Mouse (Mus musculus) MEL (cell line): Measurements from ENCODE around the gene Snx15. TPM values are rescaled to one million over a fixed set of nuclear protein-coding genes. Genes with fewer than 3 reads are reported as not detected.

Source experiments
- DNase-seq: peaks from one replicate; pipeline ENCODE4 v3.0.0; 2011; ENCODE audit warnings: low read depth, low spot score
- H3K27ac ChIP-seq: 2 replicates; pipeline ENCODE4 v1.5.1; 2012; ENCODE audit warnings: low read depth, mild to moderate bottlenecking, control low read depth, low read length, moderate library complexity; ENCODE audit not compliant: control insufficient read depth
- H3K27me3 ChIP-seq, 2 experiments: fragments of 150-350 bp in 1 of 2; sonication (generic) in 1 of 2; 2 replicates each; pipeline ENCODE4 v1.6.1; 2012; ENCODE audit warnings: low read length in 2 of 2, mild to moderate bottlenecking in 2 of 2, improper control_type of control experiment in 1 of 2, moderate library complexity in 1 of 2; ENCODE audit not compliant: insufficient read depth in 2 of 2, control insufficient read depth in 1 of 2
- H3K36me3 ChIP-seq, 2 experiments: 2 replicates each; pipeline ENCODE4 v1.6.1; 2012 to 2014; ENCODE audit warnings: low read length in 2 of 2, improper control_type of control experiment in 1 of 2, inconsistent platforms in 1 of 2, mild to moderate bottlenecking in 1 of 2; ENCODE audit not compliant: insufficient read depth in 2 of 2, control insufficient read depth in 1 of 2
- H3K4me1 ChIP-seq, 2 experiments: fragments of 150-350 bp in 1 of 2; sonication (generic) in 1 of 2; 2 replicates each; pipeline ENCODE4 v1.6.1; 2012; ENCODE audit warnings: low read length in 2 of 2, improper control_type of control experiment in 1 of 2, mild to moderate bottlenecking in 1 of 2; ENCODE audit not compliant: insufficient read depth in 2 of 2, control insufficient read depth in 1 of 2
- H3K4me3 ChIP-seq, 2 experiments: fragments of 150-350 bp in 1 of 2; sonication (generic) in 1 of 2; 2 replicates each; pipeline ENCODE4 v1.5.1; 2012; ENCODE audit warnings: low read depth in 2 of 2, low read length in 2 of 2, mild to moderate bottlenecking in 2 of 2, moderate library complexity in 2 of 2, control low read depth in 1 of 2, improper control_type of control experiment in 1 of 2; ENCODE audit not compliant: control insufficient read depth in 1 of 2, insufficient read depth in 1 of 2
- H3K79me2 ChIP-seq: 2 replicates; pipeline ENCODE4 v1.6.1; 2012; ENCODE audit warnings: mild to moderate bottlenecking, low read length, moderate library complexity; ENCODE audit not compliant: control insufficient read depth, poor library complexity, insufficient read depth
- H3K9ac ChIP-seq: 2 replicates; pipeline ENCODE4 v1.6.1; 2012; ENCODE audit warnings: low read depth, mild to moderate bottlenecking, control low read depth, low read length, moderate library complexity; ENCODE audit not compliant: control insufficient read depth, poor library complexity, severe bottlenecking
- H3K9me3 ChIP-seq: fragments of 150-350 bp; sonication (generic); replicated peaks from 2 replicates; pipeline ENCODE4 v1.6.1; 2012; ENCODE audit warnings: mild to moderate bottlenecking, low read length, improper control_type of control experiment, moderate library complexity; ENCODE audit not compliant: insufficient read depth
- CHD1 ChIP-seq: IDR thresholded peaks from 2 replicates; pipeline ENCODE4 v1.6.1; 2012; ENCODE audit warnings: low read depth, mild to moderate bottlenecking, inconsistent platforms, low read length, improper control_type of control experiment
- CHD2 ChIP-seq: IDR thresholded peaks from 2 replicates; pipeline ENCODE4 v1.6.1; 2011; ENCODE audit warnings: low read length, improper control_type of control experiment
- CTCF ChIP-seq, 3 experiments: IDR thresholded peaks in 2 of 3; conservative IDR thresholded peaks in 1 of 3; 2 replicates each; pipeline ENCODE4 v1.5.1; 2011 to 2012; ENCODE audit warnings: low read length in 3 of 3, low read depth in 2 of 3, mild to moderate bottlenecking in 2 of 3, improper control_type of control experiment in 1 of 3, inconsistent platforms in 1 of 3, mixed read lengths in 1 of 3, moderate library complexity in 1 of 3; ENCODE audit not compliant: control insufficient read depth in 1 of 3, insufficient read depth in 1 of 3, poor library complexity in 1 of 3, severe bottlenecking in 1 of 3
- E2F4 ChIP-seq: IDR thresholded peaks from 2 replicates; pipeline ENCODE4 v1.6.1; 2011; ENCODE audit warnings: low read depth, low read length, improper control_type of control experiment, borderline replicate concordance
- ELF1 ChIP-seq: IDR thresholded peaks from 2 replicates; pipeline ENCODE4 v1.6.1; 2014; ENCODE audit warnings: low read depth, mild to moderate bottlenecking, inconsistent platforms, low read length, improper control_type of control experiment, moderate library complexity
- EP300 ChIP-seq, 2 experiments: IDR thresholded peaks; 2 replicates each; pipeline ENCODE4 v1.6.1; 2011; ENCODE audit warnings: improper control_type of control experiment in 2 of 2, low read length in 2 of 2, low read depth in 1 of 2, mild to moderate bottlenecking in 1 of 2
- ETS1 ChIP-seq: IDR thresholded peaks from 2 replicates; pipeline ENCODE4 v1.6.1; 2012; ENCODE audit warnings: low read depth, mild to moderate bottlenecking, inconsistent platforms, low read length, improper control_type of control experiment, moderate library complexity
- GABPA ChIP-seq: IDR thresholded peaks from 2 replicates; pipeline ENCODE4 v1.6.1; 2012; ENCODE audit warnings: low read depth, mild to moderate bottlenecking, inconsistent platforms, low read length, improper control_type of control experiment, moderate library complexity
- GATA1 ChIP-seq: IDR thresholded peaks from 2 replicates; pipeline ENCODE4 v1.6.1; 2011; ENCODE audit warnings: low read depth, low read length, improper control_type of control experiment
- HCFC1 ChIP-seq: IDR thresholded peaks from 2 replicates; pipeline ENCODE4 v1.6.1; 2012; ENCODE audit warnings: low read depth, mild to moderate bottlenecking, inconsistent platforms, low read length, improper control_type of control experiment, moderate library complexity
- KAT2A ChIP-seq: conservative IDR thresholded peaks from 2 replicates; pipeline ENCODE4 v1.6.1; 2012; ENCODE audit warnings: low read depth, low read length, improper control_type of control experiment, inconsistent platforms
- MAFK ChIP-seq: IDR thresholded peaks from 2 replicates; pipeline ENCODE4 v1.6.1; 2011; ENCODE audit warnings: low read depth, mild to moderate bottlenecking, low read length, improper control_type of control experiment, borderline replicate concordance
- MAX ChIP-seq: IDR thresholded peaks from 2 replicates; pipeline ENCODE4 v1.6.1; 2011; ENCODE audit warnings: low read length, improper control_type of control experiment
- MAZ ChIP-seq: IDR thresholded peaks from 2 replicates; pipeline ENCODE4 v1.6.1; 2012; ENCODE audit warnings: low read depth, mild to moderate bottlenecking, inconsistent platforms, low read length, improper control_type of control experiment
- MEF2A ChIP-seq: IDR thresholded peaks from 2 replicates; pipeline ENCODE4 v1.6.1; 2014; ENCODE audit warnings: low read depth, mild to moderate bottlenecking, inconsistent platforms, low read length, improper control_type of control experiment; ENCODE audit not compliant: poor library complexity, insufficient replicate concordance, severe bottlenecking; ENCODE audit errors: extremely low read depth
- MXI1 ChIP-seq: IDR thresholded peaks from 2 replicates; pipeline ENCODE4 v1.6.1; 2011; ENCODE audit warnings: mild to moderate bottlenecking, low read depth, low read length, improper control_type of control experiment
- MYB ChIP-seq: IDR thresholded peaks from 2 replicates; pipeline ENCODE4 v1.6.1; 2011; ENCODE audit warnings: mild to moderate bottlenecking, low read depth, low read length, improper control_type of control experiment
- MYC ChIP-seq: IDR thresholded peaks from 2 replicates; pipeline ENCODE4 v1.6.1; 2011; ENCODE audit warnings: low read depth, mild to moderate bottlenecking, low read length, improper control_type of control experiment, moderate library complexity
- NELFE ChIP-seq: IDR thresholded peaks from 2 replicates; pipeline ENCODE4 v1.6.1; 2011; ENCODE audit warnings: low read depth, low read length, improper control_type of control experiment
- NRF1 ChIP-seq: IDR thresholded peaks from 2 replicates; pipeline ENCODE4 v1.6.1; 2014; ENCODE audit warnings: low read depth, mild to moderate bottlenecking, inconsistent platforms, low read length, improper control_type of control experiment, moderate library complexity; ENCODE audit not compliant: poor library complexity, insufficient read depth, severe bottlenecking
- POLR2A ChIP-seq, 2 experiments: IDR thresholded peaks; 2 replicates each; pipeline ENCODE4 v1.6.1; 2011 to 2012; ENCODE audit warnings: low read length in 2 of 2, mild to moderate bottlenecking in 2 of 2, control low read depth in 1 of 2, improper control_type of control experiment in 1 of 2, low read depth in 1 of 2, moderate library complexity in 1 of 2; ENCODE audit not compliant: control insufficient read depth in 1 of 2, insufficient read depth in 1 of 2, poor library complexity in 1 of 2
- POLR2AphosphoS5 ChIP-seq: IDR thresholded peaks from 2 replicates; pipeline ENCODE4 v1.6.1; 2012; ENCODE audit warnings: low read depth, borderline replicate concordance, mild to moderate bottlenecking, inconsistent platforms, low read length, moderate library complexity, mixed read lengths
- RAD21 ChIP-seq: IDR thresholded peaks from 2 replicates; pipeline ENCODE4 v1.6.1; 2011; ENCODE audit warnings: mild to moderate bottlenecking, low read depth, low read length, improper control_type of control experiment
- RCOR1 ChIP-seq: IDR thresholded peaks from 2 replicates; pipeline ENCODE4 v1.6.1; 2012; ENCODE audit warnings: low read depth, mild to moderate bottlenecking, inconsistent platforms, low read length, improper control_type of control experiment
- SMC3 ChIP-seq: IDR thresholded peaks from 2 replicates; pipeline ENCODE4 v1.6.1; 2011; ENCODE audit warnings: low read depth, low read length, improper control_type of control experiment
- TAL1 ChIP-seq: IDR thresholded peaks from 2 replicates; pipeline ENCODE4 v1.6.1; 2012; ENCODE audit warnings: mild to moderate bottlenecking, inconsistent platforms, low read length, moderate library complexity, mixed read lengths
- TBP ChIP-seq: IDR thresholded peaks from 2 replicates; pipeline ENCODE4 v1.8.0; 2011; ENCODE audit warnings: low read depth, low read length, improper control_type of control experiment
- TCF12 ChIP-seq: IDR thresholded peaks from 2 replicates; pipeline ENCODE4 v1.6.1; 2014; ENCODE audit warnings: low read depth, mild to moderate bottlenecking, inconsistent platforms, low read length, improper control_type of control experiment, moderate library complexity
- UBTF ChIP-seq: IDR thresholded peaks from 2 replicates; pipeline ENCODE4 v1.6.1; 2012; ENCODE audit warnings: low read depth, mild to moderate bottlenecking, inconsistent platforms, low read length, improper control_type of control experiment, moderate library complexity, borderline replicate concordance; ENCODE audit not compliant: insufficient read depth
- USF1 ChIP-seq: IDR thresholded peaks from 2 replicates; pipeline ENCODE4 v1.6.1; 2014; ENCODE audit warnings: low read depth, mild to moderate bottlenecking, inconsistent platforms, low read length, improper control_type of control experiment, moderate library complexity
- USF2 ChIP-seq, 2 experiments: IDR thresholded peaks; 2 replicates each; pipeline ENCODE4 v1.6.1; 2011 to 2012; ENCODE audit warnings: improper control_type of control experiment in 2 of 2, low read length in 2 of 2, borderline replicate concordance in 1 of 2, inconsistent platforms in 1 of 2, low read depth in 1 of 2, mild to moderate bottlenecking in 1 of 2; ENCODE audit not compliant: insufficient read depth in 1 of 2
- ZC3H11A ChIP-seq: IDR thresholded peaks from 2 replicates; pipeline ENCODE4 v1.6.1; 2012; ENCODE audit warnings: low read depth, mild to moderate bottlenecking, inconsistent platforms, low read length, improper control_type of control experiment
- ZKSCAN1 ChIP-seq: IDR thresholded peaks from 2 replicates; pipeline ENCODE4 v1.6.1; 2012; ENCODE audit warnings: low read depth, mild to moderate bottlenecking, inconsistent platforms, low read length, improper control_type of control experiment, moderate library complexity
- ZMIZ1 ChIP-seq: IDR thresholded peaks from 2 replicates; pipeline ENCODE4 v1.6.1; 2012; ENCODE audit warnings: low read depth, mild to moderate bottlenecking, inconsistent platforms, low read length, improper control_type of control experiment, moderate library complexity
- polyA plus RNA-seq, 2 experiments: library from polyadenylated mRNA; stranded (reverse) in 1 of 2; unstranded in 1 of 2; fragments of >175 nt in 1 of 2; fragments of >200 nt in 1 of 2; gene quantifications; 2 replicates each; pipeline versions ENCODE4 v1.2.1 to v1.2.4; 2012; ENCODE audit warnings: low replicate concordance in 2 of 2, low read depth in 1 of 2; ENCODE audit not compliant: insufficient read length in 2 of 2, insufficient read depth in 1 of 2, missing spikeins in 1 of 2
- total RNA-seq: library from RNA; depleted of rRNA; stranded (reverse); fragments of 300-350 nt; gene quantifications from 2 replicates; pipeline ENCODE4 v1.2.3, GENCODE M21; 2012

Snx15 gene
- total and polyA plus RNA-seq, 3 experiments, result 20.4 to 35.3 TPM; not detected in 1

DNA sequence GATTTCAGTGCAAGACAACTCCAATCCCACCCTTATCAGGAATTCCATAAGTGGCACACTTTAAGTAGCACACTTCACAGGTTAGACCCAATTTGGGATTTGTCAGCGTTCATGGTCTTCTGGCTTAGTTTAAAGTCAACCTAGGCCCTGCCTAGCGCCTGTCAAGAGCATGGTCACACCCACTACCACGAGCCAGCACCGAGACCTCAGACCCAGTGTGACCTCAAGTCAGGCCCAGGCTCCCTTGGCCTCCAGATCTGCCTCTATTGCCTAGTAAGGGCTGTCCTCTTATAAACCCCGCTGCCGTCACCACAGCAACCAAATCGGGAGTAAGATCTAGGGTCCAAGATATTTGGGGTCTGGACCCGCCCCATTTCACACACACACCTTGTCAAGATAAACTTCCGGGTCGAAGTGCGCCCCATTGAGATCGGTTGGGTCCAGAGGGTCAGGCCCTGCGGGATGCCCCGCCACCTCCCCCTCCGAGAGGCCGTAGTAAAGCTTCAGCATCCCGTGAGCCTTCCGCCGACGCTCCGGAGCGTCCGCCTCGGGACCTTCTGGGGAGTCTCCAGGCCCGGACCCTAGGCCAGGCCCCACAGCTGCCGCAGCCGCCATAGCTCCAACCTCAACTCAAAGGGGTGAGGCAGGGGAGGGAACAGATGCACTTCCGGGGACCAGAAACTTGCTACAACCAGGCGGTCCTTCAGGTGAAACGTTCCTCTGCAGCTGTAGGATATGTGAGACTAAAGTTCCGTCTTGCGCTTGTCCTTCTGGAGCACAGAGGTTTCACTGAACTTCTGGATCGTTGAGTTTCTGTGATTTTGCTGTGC, 51.3 kb downstream of the Snx15 start, which contains the start of gene Vps51:
Vps51 (minus strand) TSS at position 668 of the 830 bp plus-strand sequence.
- Histone ChIP-seq H3K36me3 (peaks cover 0 to 4% of the 10 kb centered on the region in 2 experiments; a peak in 1 of 4 replicates), H3K4me3 (peak within 1 kb of the TSS; percentile 79 to 89), H3K27me3 (no peaks in the 10 kb centered on the region), H3K9ac (peak within 1 kb of the TSS; percentile 88), H3K79me2 (peaks cover 12% of the 10 kb centered on the region), H3K27ac (peak within 1 kb of the TSS; percentile 72), H3K9me3 (no peaks in the 10 kb centered on the region), H3K4me1 (peaks cover 0 to 7% of the 10 kb centered on the region in 2 experiments; a peak in 2 of 4 replicates)
- DNase-seq, result peak; percentile 97
- TF ChIP-seq CTCF (IDR thresholded peaks at IDR 0.05 in 2 of 3, conservative IDR thresholded peaks at IDR 0.05 in 1 of 3; ENCODE audit: control insufficient read depth in 1 of 3, insufficient read depth in 1 of 3, low read depth in 2 of 3, low read length in 3 of 3, poor library complexity in 1 of 3, severe bottlenecking in 1 of 3) (no peak; a peak in 1 of 6 replicates), CHD2 (peak; percentile 50; the same call in 1 of the 2 replicates), ZKSCAN1 (no peak), KAT2A (peak; percentile 83), MAFK (no peak), MYC (peak; percentile 81), NELFE (peak; percentile 73), SMC3 (no peak; the same call in 1 of the 2 replicates), GATA1 (peak; percentile 17; the same call in 1 of the 2 replicates), HCFC1 (peak; percentile 93), UBTF (0 out of 2 replicates have a peak, but pooled peaks have one; percentile 63), ETS1 (peak; percentile 68), MAZ (peak; percentile 92), GABPA (no peak), MAX (peak; percentile 67; the same call in 1 of the 2 replicates), MEF2A (0 out of 2 replicates have a peak, but pooled peaks have one; percentile 36), CHD1 (no peak), POLR2A (IDR thresholded peaks at IDR 0.05; ENCODE audit: control insufficient read depth in 1 of 2, insufficient read depth in 1 of 2, low read depth in 1 of 2, low read length in 2 of 2, poor library complexity in 1 of 2) (peak; percentile 62 to 76; a peak in 3 of 4 replicates), TCF12 (peak; percentile 78), E2F4 (peak; percentile 67; the same call in 1 of the 2 replicates), RCOR1 (peak; percentile 52; the same call in 1 of the 2 replicates), ELF1 (peak; percentile 89), MYB (no peak), MXI1 (peak; percentile 94), USF2 (IDR thresholded peaks at IDR 0.05; ENCODE audit: borderline replicate concordance in 1 of 2, insufficient read depth in 1 of 2, low read depth in 1 of 2, low read length in 2 of 2) (no peak), NRF1 (no peak), USF1 (peak; percentile 33; the same call in 1 of the 2 replicates), ZMIZ1 (peak; percentile 23; the same call in 1 of the 2 replicates), EP300 (IDR thresholded peaks at IDR 0.05; ENCODE audit: low read depth in 1 of 2, low read length in 2 of 2) (peak in 1 of 2 experiments; percentile 41; a peak in 1 of 4 replicates), ZC3H11A (0 out of 2 replicates have a peak, but pooled peaks have one; percentile 2), RAD21 (no peak), POLR2AphosphoS5 (no peak), TAL1 (no peak), TBP (peak; percentile 89)
